Mouse (Mus musculus) inflammation-experienced regulatory T-cells (primary cell): ENCODE data around the gene Bcl11a. TPM values are rescaled to one million over a fixed set of nuclear protein-coding genes. Genes with fewer than 3 reads are reported as not detected.

Experiments
- polyA plus RNA-seq, 2 experiments: library from polyadenylated mRNA; unstranded; fragments of 100-300 nt; shearing (Covaris generic); gene quantifications; one replicate each; pipeline ENCODE4 v1.2.1; 2017

The Bcl11a gene
- 1 to 10 TPM in 1 of 2 experiments, under 1 TPM in 1; 0.69 to 3.8 TPM for polyA plus RNA-seq

DNA sequence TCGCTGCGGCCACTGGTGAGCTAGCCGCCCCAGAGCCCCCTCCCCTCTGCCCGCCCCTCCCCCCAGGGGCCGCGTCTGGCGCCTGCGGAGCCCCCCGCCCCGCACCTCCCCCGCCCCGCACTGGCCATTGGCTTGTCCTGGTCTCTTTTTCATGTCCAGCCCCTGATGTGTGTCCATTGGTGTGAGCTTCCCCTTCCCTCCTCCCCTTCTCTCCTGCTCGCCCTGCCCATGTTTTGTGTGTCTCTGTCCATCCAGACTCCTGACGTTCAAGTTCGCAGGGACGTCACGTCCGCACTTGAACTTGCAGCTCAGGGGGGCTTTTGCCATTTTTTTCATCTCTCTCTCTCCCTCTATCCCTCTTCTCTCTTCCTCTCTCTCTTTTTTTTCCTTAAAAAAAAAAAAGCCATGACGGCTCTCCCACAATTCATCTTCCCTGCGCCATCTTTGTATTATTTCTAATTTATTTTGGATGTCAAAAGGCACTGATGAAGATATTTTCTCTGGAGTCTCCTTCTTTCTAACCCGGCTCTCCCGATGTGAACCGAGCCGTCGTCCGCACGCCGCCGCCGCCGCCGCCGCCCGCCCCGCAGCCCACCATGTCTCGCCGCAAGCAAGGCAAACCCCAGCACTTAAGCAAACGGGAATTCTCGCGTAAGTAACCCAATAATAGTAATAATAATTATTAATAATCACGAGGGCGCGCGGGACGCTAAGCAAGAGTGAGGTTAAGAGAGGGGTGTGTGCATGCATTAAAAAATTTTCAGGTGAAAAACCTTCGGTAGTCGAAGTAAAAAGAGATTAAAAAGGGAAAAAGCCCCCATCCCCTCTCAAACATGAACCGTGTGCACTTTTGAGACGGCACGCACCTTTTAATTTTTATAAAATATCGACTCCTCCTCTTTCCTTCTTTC lies at the start of gene Bcl11a:
Gene Bcl11a, plus strand, starts transcription at position 262 of the 911 bp plus-strand sequence.

DNA sequence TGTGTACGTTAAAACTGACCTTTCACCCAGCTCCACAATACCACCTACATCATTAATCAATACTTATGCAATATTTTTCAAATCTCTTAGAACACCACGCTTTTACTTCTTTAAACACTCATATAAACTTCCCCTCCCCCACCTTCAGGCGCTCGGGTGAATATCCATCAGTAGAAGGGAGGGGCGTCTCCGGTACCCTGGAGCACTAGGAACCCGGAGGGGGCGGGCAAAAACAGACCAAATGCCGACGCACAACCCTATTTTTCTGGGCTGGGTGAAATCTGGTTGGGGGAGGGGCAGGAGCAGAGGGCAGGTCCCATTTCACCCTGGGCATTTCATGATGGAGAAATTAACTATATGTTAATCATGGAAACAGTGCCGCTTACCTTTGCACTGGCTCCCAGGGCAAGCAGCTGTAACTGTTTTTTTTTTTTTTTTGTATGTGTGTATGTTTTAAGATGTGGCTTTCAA lies 3.2 kb upstream of the Bcl11a start, which contains the start of gene A830031A19Rik:
Gene A830031A19Rik, minus strand, starts transcription at position 421 of the 471 bp plus-strand sequence.

Other genes starting within 250 kb of the Bcl11a start
- 10 to 100 TPM; 43.9 to 46.0 TPM for gene Papolg, start 182.8 kb upstream of the Bcl11a start, polyA plus RNA-seq
- gene A830031A19Rik, start 3.0 kb upstream of the Bcl11a start, polyA plus RNA-seq: not detected